Mouse (Mus musculus): Measurements from ENCODE around the gene Gp9.

Gp9 gene

DNA sequence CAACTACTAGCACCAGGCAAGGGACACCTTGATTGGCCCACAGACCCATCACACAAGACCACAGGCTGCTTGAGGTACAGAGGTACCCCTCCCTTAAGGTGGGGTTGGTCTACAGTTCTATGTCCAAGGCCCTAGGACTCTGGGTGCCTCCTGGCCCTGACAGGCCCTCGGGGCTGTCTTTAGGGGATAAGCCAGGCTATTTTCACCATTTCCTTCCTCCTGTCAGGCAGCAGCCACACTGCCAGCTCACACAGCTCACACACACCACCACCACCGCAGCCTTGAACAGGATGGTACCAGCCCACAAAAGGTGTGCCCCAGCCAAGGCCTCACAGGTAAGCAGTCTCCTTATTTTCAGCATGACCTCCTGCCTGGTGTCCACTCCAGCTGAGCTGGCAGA is at the start of gene Gp9:
TSS of gene Gp9 (plus strand) at position 231 of the 400 bp plus-strand sequence.
- no peak for DNase-seq (ENCODE audit: low spot score in 2 of 2)

- no peak for DNase-seq (ENCODE audit: low spot score in 2 of 2)
Observed at GRCm38 (mm10) chr6:87728102-87728501, 49.8 kb upstream of the Gp9 start.

DNA sequence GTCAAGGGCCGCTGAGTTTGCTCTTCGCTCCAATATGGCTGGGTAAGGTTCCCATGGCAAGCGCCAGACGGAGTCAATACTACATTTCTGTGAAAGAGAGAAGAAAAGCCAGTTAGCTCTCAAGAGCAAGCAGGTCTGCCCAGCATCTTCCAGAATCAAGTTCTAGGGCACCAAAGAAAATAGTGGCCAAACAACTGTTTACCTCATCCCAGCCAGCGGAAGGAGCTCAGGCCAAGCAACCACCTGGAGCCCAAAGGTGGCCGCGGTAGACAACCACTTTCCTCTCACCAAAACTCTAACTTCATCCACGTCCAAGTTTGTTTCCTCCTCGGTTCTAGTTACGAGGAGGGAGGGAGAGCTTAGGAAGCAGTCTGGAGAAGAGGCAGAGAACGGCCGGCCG is 47.7 kb upstream of the Gp9 start:
- no peak for DNase-seq (ENCODE audit: low spot score in 2 of 2)

- peak in 1 of 2 experiments; percentile 26 for DNase-seq (ENCODE audit: low spot score in 2 of 2)
Observed at GRCm38 (mm10) chr6:87730591-87731462, 47.0 kb upstream of the Gp9 start, which contains the start of gene Efcc1. Efcc1 (plus strand) TSS chr6:87730869.

DNA sequence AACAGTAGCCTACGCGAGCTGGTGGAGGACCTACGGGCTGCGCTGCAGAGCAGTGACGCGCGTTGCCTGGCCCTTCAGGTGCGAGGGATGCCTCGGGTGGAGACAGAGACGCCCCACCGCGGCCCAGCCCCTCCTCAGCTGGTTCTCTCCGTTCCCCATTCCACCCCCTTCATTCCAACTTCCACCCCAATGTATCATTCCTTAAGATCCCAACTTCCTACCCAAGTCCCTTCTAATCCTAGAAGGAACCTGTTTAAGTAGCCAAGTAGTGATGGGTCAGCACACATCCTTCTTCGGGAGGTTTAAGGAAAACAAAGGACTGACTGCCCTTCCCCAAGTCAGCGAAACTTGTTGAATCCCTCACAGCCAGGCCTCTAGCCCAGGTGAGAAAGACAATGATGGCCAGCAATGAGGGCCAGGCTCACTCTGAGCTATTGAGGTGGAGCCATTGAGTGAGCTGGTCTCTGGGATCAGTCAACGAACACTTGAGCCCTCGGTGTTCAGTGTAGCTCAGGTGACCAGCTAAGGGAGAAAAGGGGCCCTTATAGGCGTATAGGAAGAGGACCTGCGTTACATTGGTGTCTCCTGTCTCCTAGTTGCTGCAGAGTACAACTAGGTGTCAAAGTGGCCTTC is 46.3 kb upstream of the Gp9 start:
- no peak for DNase-seq (ENCODE audit: low spot score in 2 of 2)

DNA sequence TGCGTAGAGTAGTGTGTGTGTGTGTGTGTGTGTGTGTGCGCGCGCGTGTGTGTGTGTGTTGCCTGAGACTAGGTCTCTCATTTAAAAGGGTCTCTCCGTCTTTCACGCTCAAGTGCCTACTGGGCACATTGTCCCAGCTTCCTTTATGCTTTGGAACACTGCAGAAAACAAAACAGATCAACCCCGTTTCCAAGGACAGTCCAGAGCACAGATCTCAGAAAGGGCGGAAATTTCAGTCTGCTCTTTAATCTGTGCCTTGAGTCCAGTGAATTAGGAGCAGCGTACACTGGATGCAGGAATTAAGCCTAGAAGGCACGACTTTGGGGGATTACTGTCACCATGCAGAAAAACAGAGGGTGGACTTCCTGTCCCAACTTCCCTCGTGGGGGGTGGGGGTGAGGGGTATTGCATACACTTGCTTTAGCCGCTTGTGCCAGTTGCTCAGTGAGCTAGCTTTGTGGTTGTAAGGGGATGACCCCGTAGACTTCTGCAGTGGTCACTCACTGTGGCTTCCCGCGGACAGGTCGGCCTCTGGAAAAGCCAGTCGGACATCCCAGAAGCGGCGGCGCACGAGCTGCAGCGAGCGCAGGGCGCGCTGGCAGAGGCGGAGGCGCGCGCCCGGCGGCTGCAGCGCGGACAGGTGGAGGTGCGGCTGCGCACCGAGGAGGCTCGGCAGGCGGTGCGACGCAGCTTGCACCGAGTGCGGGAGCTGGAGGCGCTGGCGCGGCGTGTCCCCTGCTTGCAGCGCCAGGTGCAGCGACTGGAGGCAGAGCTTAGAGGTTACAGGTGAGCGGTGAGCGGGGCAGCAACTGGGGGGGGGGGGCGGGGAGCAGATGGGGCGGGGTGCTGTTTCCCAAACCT is 45.5 kb upstream of the Gp9 start:
- no peak for DNase-seq (ENCODE audit: low spot score in 2 of 2)

GRCm38 (mm10) chr6:87733131-87733930 is 44.5 kb upstream of the Gp9 start:
- DNase-seq (ENCODE audit: low spot score in 2 of 2) = no peak

- DNase-seq (ENCODE audit: low spot score in 2 of 2) = no peak
Observed at GRCm38 (mm10) chr6:87734136-87734535, 43.7 kb upstream of the Gp9 start.

- no peak for DNase-seq (ENCODE audit: low spot score in 2 of 2)
Observed at GRCm38 (mm10) chr6:87736923-87737322, 40.9 kb upstream of the Gp9 start.

DNA sequence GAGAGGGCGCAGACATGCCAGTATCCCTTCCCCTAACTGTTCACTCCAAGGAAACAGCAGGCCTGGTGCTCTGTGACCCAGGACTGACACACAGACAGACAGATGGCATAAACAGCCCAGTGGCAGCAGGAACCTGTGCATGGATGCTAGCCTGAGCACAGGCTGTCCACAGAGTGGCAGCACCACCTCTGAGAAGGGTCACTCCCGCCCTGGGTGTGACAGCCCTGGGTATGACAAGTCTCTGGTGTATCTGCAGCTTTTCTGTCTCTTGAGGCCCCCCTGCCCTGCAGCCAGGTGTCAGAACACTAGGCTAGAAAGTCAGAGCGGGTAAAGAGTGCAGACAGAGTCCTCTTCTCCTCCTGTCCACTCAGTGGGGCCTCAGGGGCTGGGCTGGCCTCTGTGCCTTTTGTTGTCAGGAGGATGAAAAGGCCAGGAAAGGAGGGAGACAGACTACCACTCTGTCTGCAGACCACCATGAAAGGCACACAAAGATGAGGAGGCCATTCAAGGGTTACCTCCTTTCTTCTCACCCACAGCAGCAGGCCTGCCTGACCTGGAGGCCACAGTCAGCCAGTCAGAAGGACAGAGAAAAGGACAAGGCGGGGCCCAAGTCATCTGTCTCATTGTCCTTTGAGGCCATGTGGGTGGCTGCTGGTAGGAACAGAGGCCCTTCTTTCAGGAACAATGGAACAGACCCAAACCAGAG is 39.8 kb upstream of the Gp9 start:
- no peak for DNase-seq (ENCODE audit: low spot score in 2 of 2)

DNA sequence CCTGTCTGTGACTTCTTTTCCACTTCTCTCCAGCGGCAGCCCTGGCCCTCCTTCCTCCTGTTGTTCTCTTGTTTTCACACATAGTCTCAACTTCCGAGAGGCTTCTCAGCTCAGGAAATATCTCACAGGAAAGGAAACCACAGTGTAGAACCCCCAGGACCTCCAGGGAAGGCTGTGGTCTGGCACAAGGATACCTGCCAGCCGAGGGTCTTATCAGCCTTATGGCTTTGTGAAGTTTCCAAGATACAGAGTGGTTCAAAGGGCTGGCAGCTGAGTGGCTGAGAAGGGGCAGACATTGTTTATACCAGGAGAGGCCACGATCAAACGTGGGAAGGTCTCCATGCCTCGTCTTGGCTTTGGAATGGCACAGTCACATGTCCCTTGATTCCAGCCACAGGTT is 38.0 kb upstream of the Gp9 start:
- DNase-seq (ENCODE audit: low spot score in 2 of 2) = no peak

DNA sequence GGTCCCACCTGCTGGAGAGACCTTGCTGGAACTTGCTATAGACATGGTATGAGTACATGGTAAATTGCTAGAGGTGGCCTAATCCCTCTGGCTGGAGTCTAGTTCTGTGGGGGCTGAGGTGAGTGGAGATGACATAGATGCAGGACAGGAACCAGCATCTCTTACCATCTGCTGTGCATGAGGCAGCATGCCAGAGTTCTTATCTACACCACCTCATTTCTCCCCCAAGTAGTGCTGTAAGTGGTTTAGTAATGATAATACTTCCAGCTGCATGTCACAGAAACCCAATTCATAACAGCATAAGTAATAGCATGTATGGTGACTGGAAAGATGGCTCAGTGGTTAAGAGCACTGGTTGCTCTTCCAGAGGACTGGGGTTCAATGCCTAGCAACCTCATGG is 37.4 kb upstream of the Gp9 start:
- no peak for DNase-seq (ENCODE audit: low spot score in 2 of 2)

GRCm38 (mm10) chr6:87741978-87742377 is 35.9 kb upstream of the Gp9 start:
- no peak for DNase-seq (ENCODE audit: low spot score in 2 of 2)

DNA sequence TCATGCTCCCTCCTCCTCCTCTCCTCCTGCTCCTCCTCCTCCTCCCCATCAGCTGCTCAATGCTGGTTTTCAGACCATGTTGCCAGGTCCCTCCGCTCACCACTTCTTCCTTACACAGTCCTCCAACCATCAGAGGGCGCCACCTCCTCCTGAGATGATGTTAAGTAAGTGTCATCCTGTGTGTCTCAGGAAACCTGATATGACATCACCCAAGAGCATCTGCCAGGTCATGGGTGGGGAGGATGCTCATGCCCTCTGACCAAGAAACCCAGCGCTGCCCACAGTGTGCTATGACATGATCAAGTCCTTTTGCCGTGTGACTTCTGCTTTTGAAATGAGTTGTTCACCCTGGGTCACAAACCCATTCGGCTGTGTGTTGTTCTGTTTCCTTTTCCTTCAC is 35.1 kb upstream of the Gp9 start:
- no peak for DNase-seq (ENCODE audit: low spot score in 2 of 2)

GRCm38 (mm10) chr6:87743281-87743680 is 34.6 kb upstream of the Gp9 start:
- DNase-seq (ENCODE audit: low spot score in 2 of 2) = no peak

DNA sequence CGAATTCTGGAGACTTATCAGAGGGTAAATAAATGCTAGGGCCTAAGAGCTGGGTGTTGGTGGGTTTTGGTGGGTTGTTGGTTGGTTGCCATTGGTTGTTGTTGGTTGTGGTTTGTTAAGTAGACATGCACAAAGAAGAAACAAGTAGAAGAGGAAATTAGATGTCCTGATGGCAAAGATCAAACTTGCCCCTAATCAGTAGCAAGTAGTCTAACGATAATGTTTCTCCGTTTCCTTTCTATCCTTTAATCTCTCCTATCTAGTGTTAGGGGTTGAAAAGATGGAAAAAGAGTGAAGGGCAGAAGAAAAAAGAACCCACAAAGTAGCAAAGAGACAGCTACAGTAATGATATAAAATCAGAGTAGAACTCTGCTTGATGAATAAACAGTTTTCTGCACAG is 33.2 kb upstream of the Gp9 start:
- DNase-seq (ENCODE audit: low spot score in 2 of 2) = no peak

DNA sequence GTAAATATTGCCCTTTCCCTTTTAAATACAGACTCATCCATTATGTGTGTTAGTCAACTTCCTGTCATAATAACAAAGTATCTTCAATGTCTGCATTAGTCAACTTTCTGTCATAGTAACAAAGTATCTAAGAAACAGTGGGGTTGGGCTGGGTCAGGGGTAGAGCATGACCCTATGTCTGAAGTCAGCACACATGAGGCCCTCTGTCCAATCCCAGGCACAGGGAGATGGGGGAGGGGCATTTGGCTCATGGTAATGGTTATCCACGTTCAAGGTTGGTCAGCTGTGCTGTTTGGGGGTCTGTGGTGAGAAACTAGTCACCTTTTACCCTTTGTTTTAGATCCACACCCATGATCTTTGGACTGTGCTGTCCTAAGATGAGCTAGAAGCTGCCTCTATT is 32.6 kb upstream of the Gp9 start:
- DNase-seq (ENCODE audit: low spot score in 2 of 2) = no peak

DNA sequence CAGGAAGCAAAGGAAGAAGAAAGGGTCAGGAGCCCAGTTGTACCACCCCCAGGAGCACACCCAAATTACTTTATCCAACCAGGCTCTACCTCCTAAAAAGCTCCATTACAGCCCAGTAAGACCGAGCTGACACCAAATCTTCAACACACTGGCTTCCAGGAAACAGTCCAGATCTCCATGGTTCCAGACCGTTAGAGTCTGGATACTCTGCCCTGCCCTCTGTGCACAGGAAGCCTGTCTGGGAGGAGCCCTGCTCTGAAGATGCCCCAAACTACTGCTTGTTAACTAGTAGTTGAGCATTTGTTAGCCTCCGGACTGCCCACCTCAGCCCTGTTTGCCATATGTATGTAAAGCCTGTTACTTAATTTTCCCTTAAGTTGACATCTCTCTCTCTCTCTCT is 31.8 kb upstream of the Gp9 start:
- DNase-seq (ENCODE audit: low spot score in 2 of 2) = no peak

- DNase-seq (ENCODE audit: low spot score in 2 of 2) = no peak
Observed at GRCm38 (mm10) chr6:87746849-87747248, 31.0 kb upstream of the Gp9 start.

- DNase-seq (ENCODE audit: low spot score in 2 of 2) = no peak
Observed at GRCm38 (mm10) chr6:87748078-87748477, 29.8 kb upstream of the Gp9 start.

- DNase-seq (ENCODE audit: low spot score in 2 of 2) = no peak
Observed at GRCm38 (mm10) chr6:87748531-87748930, 29.3 kb upstream of the Gp9 start.
